Mouse (Mus musculus) forebrain, postnatal 0 days (tissue): ENCODE measurements around the gene Uox. TPM values are rescaled to one million over a fixed set of nuclear protein-coding genes. Genes with fewer than 3 reads are reported as not detected.

Experiments used
- ATAC-seq: fragments of 200-750 bp; cut with Nextera tagmentation; 2 replicates; pipeline ENCODE4 v1.8.0; 2017; ENCODE audit warnings: mild to moderate bottlenecking, moderate library complexity
- DNase-seq: peaks from one replicate; pipeline ENCODE4 v3.0.0-alpha.2; 2015
- H3K27ac ChIP-seq: fragments of 300-500 bp; sonication (generic); 2 replicates; pipeline ENCODE4 v1.5.1; 2014; ENCODE audit warnings: low read depth, mild to moderate bottlenecking, antibody characterized with exemption, low read length, moderate library complexity, mixed read lengths
- H3K27me3 ChIP-seq: fragments of 300-500 bp; sonication (generic); 2 replicates; pipeline ENCODE4 v1.6.1; 2014; ENCODE audit warnings: mild to moderate bottlenecking, low read length, mixed read lengths; ENCODE audit not compliant: insufficient read depth
- H3K36me3 ChIP-seq: fragments of 300-500 bp; sonication (generic); 2 replicates; pipeline ENCODE4 v1.6.1; 2014; ENCODE audit warnings: mild to moderate bottlenecking, moderate library complexity; ENCODE audit not compliant: insufficient read depth
- H3K4me1 ChIP-seq: fragments of 300-500 bp; sonication (generic); 2 replicates; pipeline ENCODE4 v1.6.1; 2014; ENCODE audit warnings: antibody characterized with exemption; ENCODE audit not compliant: insufficient read depth
- H3K4me2 ChIP-seq: fragments of 300-500 bp; sonication (generic); 2 replicates; pipeline ENCODE4 v1.6.1; 2014; ENCODE audit warnings: low read depth, mild to moderate bottlenecking, moderate library complexity
- H3K4me3 ChIP-seq: fragments of 300-500 bp; sonication (generic); 2 replicates; pipeline ENCODE4 v1.5.1; 2014; ENCODE audit warnings: low read depth, low read length, mixed read lengths
- H3K9ac ChIP-seq: fragments of 300-500 bp; sonication (generic); 2 replicates; pipeline ENCODE4 v1.6.1; 2014; ENCODE audit warnings: mild to moderate bottlenecking
- H3K9me3 ChIP-seq: fragments of 300-500 bp; sonication (generic); 2 replicates; pipeline ENCODE4 v1.6.1; 2016; ENCODE audit warnings: low read length
- CTCF ChIP-seq: sonication (generic); IDR thresholded peaks from 2 replicates; pipeline ENCODE4 v1.5.1; 2016; ENCODE audit warnings: antibody characterized with exemption, control low read depth, low read depth
- WGBS: fragments of 180-500 bp; shearing (Covaris S2); extraction: QIAGEN DNeasy Blood & Tissue Kit; methylation state at CpG from one replicate; pipeline ENCODE4 v1.1.7; 2014; 5-methylcytosine and 5-hydroxymethylcytosine counted together
- polyA plus RNA-seq: library from polyadenylated mRNA; unstranded; fragments of >200 nt; fragmentation: Nextera tagmentation; extraction: Ambion mirVana; gene quantifications from 2 replicates; pipeline ENCODE4 v1.2.1, GENCODE M21; 2015
- total RNA-seq: library from RNA; depleted of rRNA; stranded (reverse); fragments of >200 nt; gene quantifications from 2 replicates; pipeline ENCODE4 v1.2.3, GENCODE M21; 2014

The Uox gene
- total and polyA plus RNA-seq, 2 experiments from 2014 or later = 0.25 to 0.43 TPM

- Histone ChIP-seq H3K9ac (no peak overlapping the region), H3K36me3 (no peaks in the 10 kb centered on the region), H3K27ac (no peak overlapping the region), H3K4me3 (no peak overlapping the region), H3K27me3 (no peaks in the 10 kb centered on the region), H3K4me2 (no peak overlapping the region), H3K4me1 (no peaks in the 10 kb centered on the region), H3K9me3 (no peaks in the 10 kb centered on the region)
- TF ChIP-seq CTCF = no peak
- WGBS = 61% methylated on average over 5 of the region's 5 CpGs
- DNase-seq = no peak
- ATAC-seq = no peak
Measured at GRCm38 (mm10) chr3:146659321-146659720, 89.1 kb downstream of the Uox start.

GRCm38 (mm10) chr3:146661001-146661400, 90.8 kb downstream of the Uox start:
- no peak for TF ChIP-seq CTCF
- Histone ChIP-seq H3K4me3 (no peak overlapping the region), H3K9me3 (no peaks in the 10 kb centered on the region), H3K9ac (no peak overlapping the region), H3K27ac (no peak overlapping the region), H3K27me3 (no peaks in the 10 kb centered on the region), H3K4me1 (no peaks in the 10 kb centered on the region), H3K4me2 (no peak overlapping the region), H3K36me3 (no peaks in the 10 kb centered on the region)
- DNase-seq = peak; percentile 43
- 65% methylated on average over 6 of the region's 6 CpGs for WGBS
- ATAC-seq = no peak

- whole genome bisulfite sequencing = 76% methylated on average over 7 of the region's 7 CpGs
- H3K27me3 ChIP-seq = no peaks in the 10 kb centered on the region
Measured at GRCm38 (mm10) chr3:146661907-146662306, 91.7 kb downstream of the Uox start.

GRCm38 (mm10) chr3:146671121-146671520, 100.9 kb downstream of the Uox start:
- ATAC-seq (no peak), DNase-seq (no peak)
- Histone ChIP-seq H3K27me3 (no peaks in the 10 kb centered on the region), H3K4me3 (no peak overlapping the region), H3K27ac (no peak overlapping the region), H3K4me2 (no peak overlapping the region), H3K36me3 (no peaks in the 10 kb centered on the region), H3K4me1 (no peaks in the 10 kb centered on the region), H3K9me3 (no peaks in the 10 kb centered on the region), H3K9ac (no peak overlapping the region)
- no peak for TF ChIP-seq CTCF
- WGBS = 70% methylated on average over 2 of the region's 2 CpGs

More at GRCm38 (mm10) chr3:146661907-146662306, 91.7 kb downstream of the Uox start:
- Histone ChIP-seq H3K9me3 (no peaks in the 10 kb centered on the region), H3K36me3 (no peaks in the 10 kb centered on the region), H3K4me1 (no peaks in the 10 kb centered on the region), H3K4me3 (no peak overlapping the region), H3K4me2 (no peak overlapping the region), H3K9ac (no peak overlapping the region), H3K27ac (no peak overlapping the region)
- no peak for DNase-seq
- TF ChIP-seq CTCF = no peak
- no peak for ATAC-seq

- H3K9ac ChIP-seq = no peak overlapping the region
Measured at GRCm38 (mm10) chr3:146675101-146675500, 104.9 kb downstream of the Uox start.

GRCm38 (mm10) chr3:146676193-146676592, 106.0 kb downstream of the Uox start:
- WGBS = 87% methylated on average over 4 of the region's 4 CpGs
- H3K4me2 ChIP-seq = no peak overlapping the region
- no peak for DNase-seq
- no peak overlapping the region for H3K4me3 ChIP-seq
- TF ChIP-seq CTCF = no peak
- H3K27me3 ChIP-seq = no peaks in the 10 kb centered on the region
- H3K36me3 ChIP-seq = no peaks in the 10 kb centered on the region
- H3K9me3 ChIP-seq = no peaks in the 10 kb centered on the region
- H3K9ac ChIP-seq = no peak overlapping the region
- H3K27ac ChIP-seq = no peak overlapping the region
- no peaks in the 10 kb centered on the region for H3K4me1 ChIP-seq
- no peak for ATAC-seq

More at GRCm38 (mm10) chr3:146675101-146675500, 104.9 kb downstream of the Uox start:
- Histone ChIP-seq H3K4me2 (no peak overlapping the region), H3K9me3 (no peaks in the 10 kb centered on the region), H3K27ac (no peak overlapping the region), H3K36me3 (no peaks in the 10 kb centered on the region), H3K27me3 (no peaks in the 10 kb centered on the region), H3K4me3 (no peak overlapping the region), H3K4me1 (no peaks in the 10 kb centered on the region)
- 90% methylated on average over 1 of the region's 1 CpGs for WGBS
- no peak for ATAC-seq
- DNase-seq = no peak
- no peak for TF ChIP-seq CTCF

GRCm38 (mm10) chr3:146679646-146680045, 109.4 kb downstream of the Uox start:
- ATAC-seq (no peak), DNase-seq (no peak)
- H3K36me3 ChIP-seq = no peaks in the 10 kb centered on the region
- no peak overlapping the region for H3K9ac ChIP-seq
- peaks cover 11% of the 10 kb centered on the region for H3K4me1 ChIP-seq
- no peak overlapping the region for H3K4me3 ChIP-seq
- no peak overlapping the region for H3K27ac ChIP-seq
- H3K27me3 ChIP-seq = no peaks in the 10 kb centered on the region
- TF ChIP-seq CTCF = no peak
- H3K4me2 ChIP-seq = no peak overlapping the region
- no peaks in the 10 kb centered on the region for H3K9me3 ChIP-seq
- WGBS = 94% methylated on average over 16 of the region's 16 CpGs
